Mouse (Mus musculus): Measurements from ENCODE around the gene S100z. TPM values are rescaled to one million over a fixed set of nuclear protein-coding genes. Genes with fewer than 3 reads are reported as not detected.

S100z gene
- not detected for polyA plus RNA-seq (2014; fragmentation: Illumina TruSeq; extraction: RNeasy Lipid Tissue Mini Kit (QIAGEN cat#74804); ENCODE audit: low read depth, low replicate concordance)

DNA sequence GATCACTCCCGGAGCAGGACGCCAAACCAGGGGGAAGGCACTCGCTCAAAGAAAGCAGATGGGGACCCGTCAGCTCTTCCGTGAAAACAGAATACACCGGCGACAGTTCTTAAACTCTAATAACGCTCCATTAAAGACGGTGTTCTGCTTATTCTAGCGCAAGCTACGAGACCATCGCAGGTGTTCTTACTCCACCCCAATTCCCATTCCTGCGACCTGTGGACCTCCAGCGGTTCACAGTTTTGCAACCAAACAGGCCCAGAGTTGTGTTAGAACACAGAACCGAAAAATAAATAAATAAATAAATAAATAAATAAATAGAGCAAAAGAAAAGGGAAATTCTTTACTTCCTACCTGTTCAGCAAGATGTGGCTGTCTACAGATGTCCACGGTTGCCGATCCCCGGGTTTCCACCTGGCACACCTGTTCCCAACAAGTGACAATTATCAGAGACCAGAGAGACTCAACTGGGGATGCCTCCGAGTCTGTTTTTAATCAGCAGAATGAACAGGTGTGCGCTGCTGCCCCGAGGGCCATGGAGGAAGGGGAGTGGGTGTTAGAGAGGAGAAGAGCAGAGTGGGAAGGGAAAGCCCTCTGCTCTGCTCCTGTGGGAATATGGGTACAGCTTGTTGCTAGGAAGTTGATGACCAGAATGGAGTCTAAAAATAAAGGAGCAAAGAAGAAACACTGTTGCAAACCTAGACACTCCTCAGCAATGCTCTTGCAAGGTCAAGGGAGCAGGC is at the start of gene S100z:
TSS of gene S100z (minus strand) at position 51 of the 743 bp plus-strand sequence.

DNA sequence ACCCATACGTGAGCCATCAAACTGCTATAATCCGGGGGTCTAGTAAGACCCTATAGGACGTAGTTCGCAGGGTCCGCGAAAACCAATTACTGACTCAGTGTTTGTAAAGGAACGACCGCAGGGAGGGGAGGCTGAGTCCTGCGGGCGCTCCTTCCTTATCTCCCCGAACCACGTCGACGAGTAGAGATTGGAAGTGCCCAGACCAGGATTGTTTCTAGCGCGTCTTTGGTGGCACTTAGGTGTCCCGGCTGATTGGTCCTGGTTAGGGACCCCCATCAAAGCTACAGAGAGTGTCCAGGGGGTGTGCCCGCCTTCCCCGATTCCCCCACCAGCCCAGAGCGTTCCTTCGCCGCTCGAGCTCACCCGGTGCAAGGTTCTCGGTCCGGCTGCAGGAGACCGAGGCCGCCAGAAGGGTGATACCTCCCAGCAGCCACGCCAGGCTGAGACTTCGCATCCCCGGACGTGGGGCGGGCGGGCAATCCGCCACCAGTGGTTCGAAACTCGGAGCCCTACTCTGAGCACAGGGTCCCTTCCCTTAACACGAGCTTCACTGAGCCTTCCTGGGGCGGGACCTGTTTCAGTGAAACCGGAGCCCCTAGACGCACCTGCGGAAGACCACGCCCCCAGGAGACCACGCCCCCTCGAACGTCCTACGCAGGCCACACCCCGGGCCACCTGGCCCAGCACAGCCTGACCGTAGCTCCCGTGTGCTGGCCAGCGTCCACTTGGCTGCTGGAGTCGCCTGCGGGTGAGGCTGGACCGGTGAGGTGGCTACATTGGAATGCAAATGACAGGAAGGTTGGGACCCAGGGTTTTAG is 46.4 kb upstream of the S100z start, which contains the start of gene F2rl1:
TSS of gene F2rl1 (minus strand) at position 554 of the 818 bp plus-strand sequence.

DNA sequence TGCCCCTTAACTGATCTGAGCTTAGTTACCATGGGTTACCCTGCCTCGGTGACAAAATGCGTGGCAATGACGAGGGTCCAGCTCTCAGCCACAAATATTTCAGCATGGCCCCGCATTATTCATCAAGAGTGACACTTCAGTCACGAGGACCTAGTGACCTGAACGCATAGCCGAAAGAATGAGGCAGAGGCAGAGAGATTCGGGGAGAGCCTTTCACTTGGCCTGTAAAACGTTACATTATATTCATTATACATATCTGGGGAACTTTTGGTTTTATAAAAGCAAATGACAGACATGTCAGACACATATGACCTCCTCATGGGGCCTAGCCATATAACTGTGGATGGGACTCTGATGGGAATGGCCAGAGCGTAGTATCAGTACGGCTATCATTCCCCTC is 33.7 kb downstream of the S100z start, which contains the start of gene Crhbp:
TSS of gene Crhbp (minus strand) at position 101 of the 400 bp plus-strand sequence.

Other genes starting within 250 kb of the S100z start
- 146 TPM for gene Pde8b, start 228.4 kb downstream of the S100z start, polyA plus RNA-seq (2014; fragmentation: Illumina TruSeq; extraction: RNeasy Lipid Tissue Mini Kit (QIAGEN cat#74804); ENCODE audit: low read depth, low replicate concordance)
- 18.5 TPM for gene Zbed3, start 155.1 kb downstream of the S100z start, polyA plus RNA-seq (2014; fragmentation: Illumina TruSeq; extraction: RNeasy Lipid Tissue Mini Kit (QIAGEN cat#74804); ENCODE audit: low read depth, low replicate concordance)
- 38.2 TPM for gene Aggf1, start 103.4 kb downstream of the S100z start, polyA plus RNA-seq (2014; fragmentation: Illumina TruSeq; extraction: RNeasy Lipid Tissue Mini Kit (QIAGEN cat#74804); ENCODE audit: low read depth, low replicate concordance)
- not detected for gene Crhbp, start 33.8 kb downstream of the S100z start, polyA plus RNA-seq (2014; fragmentation: Illumina TruSeq; extraction: RNeasy Lipid Tissue Mini Kit (QIAGEN cat#74804); ENCODE audit: low read depth, low replicate concordance)
- gene F2rl1, start 46.5 kb upstream of the S100z start, polyA plus RNA-seq (2014; fragmentation: Illumina TruSeq; extraction: RNeasy Lipid Tissue Mini Kit (QIAGEN cat#74804); ENCODE audit: low read depth, low replicate concordance) = not detected
- 491 TPM for gene F2r, start 139.8 kb upstream of the S100z start, polyA plus RNA-seq (2014; fragmentation: Illumina TruSeq; extraction: RNeasy Lipid Tissue Mini Kit (QIAGEN cat#74804); ENCODE audit: low read depth, low replicate concordance)
- 0.82 TPM for gene F2rl2, start 218.1 kb upstream of the S100z start, polyA plus RNA-seq (2014; fragmentation: Illumina TruSeq; extraction: RNeasy Lipid Tissue Mini Kit (QIAGEN cat#74804); ENCODE audit: low read depth, low replicate concordance)

Data from adrenal gland, adult 10 weeks (tissue).